Mouse (Mus musculus) E14TG2a.4 (cell line): Measurements from ENCODE around the gene Gm20388.
"Not testable (repeated sequence)": the region's sequence is repeated elsewhere in the genome, so short reads cannot be mapped to it uniquely, and the experiment has no call there.

Source experiments
- H3K27me3 ChIP-seq: 2 replicates; pipeline ENCODE4 v1.6.1; 2014; ENCODE audit warnings: low read length, control low read depth; ENCODE audit not compliant: insufficient read depth
- H3K36me3 ChIP-seq: 2 replicates; pipeline ENCODE4 v1.6.1; 2014; ENCODE audit warnings: low read length, control low read depth; ENCODE audit not compliant: insufficient read depth
- H3K4me1 ChIP-seq: replicated peaks from 2 replicates; pipeline ENCODE4 v1.6.1; 2014; ENCODE audit warnings: low read depth, low read length, control low read depth
- H3K4me3 ChIP-seq: replicated peaks from 2 replicates; pipeline ENCODE4 v1.5.1; 2014; ENCODE audit warnings: mild to moderate bottlenecking, low read length
- H3K9me3 ChIP-seq: 2 replicates; pipeline ENCODE4 v1.6.1; 2014; ENCODE audit warnings: low read length, control low read depth
- CTCF ChIP-seq: conservative IDR thresholded peaks from 2 replicates; pipeline ENCODE4 v1.5.1; 2014; ENCODE audit warnings: low read length
- NANOG ChIP-seq: IDR thresholded peaks from 2 replicates; pipeline ENCODE4 v1.6.1; 2014; ENCODE audit warnings: borderline replicate concordance, low read length, mixed read lengths
- POU5F1 ChIP-seq: IDR thresholded peaks from 2 replicates; pipeline ENCODE4 v1.6.1; 2014; ENCODE audit warnings: low read length, borderline replicate concordance

The Gm20388 gene

GRCm38 (mm10) chr8:124156324-124156723 is 4245.7 kb downstream of the Gm20388 start:
- TF ChIP-seq POU5F1 (no peak), NANOG (no peak), CTCF (no peak)

GRCm38 (mm10) chr8:124161683-124162082 is 4251.0 kb downstream of the Gm20388 start:
- TF ChIP-seq NANOG (no peak), POU5F1 (no peak), CTCF (no peak)
- H3K4me3 ChIP-seq: no peak overlapping the region
- no peaks in the 10 kb centered on the region for H3K9me3 ChIP-seq
- H3K36me3 ChIP-seq: no peaks in the 10 kb centered on the region
- peaks cover 4% of the 10 kb centered on the region; the same call in 1 of the 2 replicates for H3K4me1 ChIP-seq
- no peaks in the 10 kb centered on the region for H3K27me3 ChIP-seq

More at GRCm38 (mm10) chr8:124156324-124156723, 4245.7 kb downstream of the Gm20388 start:
- H3K27me3 ChIP-seq: no peaks in the 10 kb centered on the region
- H3K9me3 ChIP-seq: peaks cover 5% of the 10 kb centered on the region; the same call in 1 of the 2 replicates
- H3K4me1 ChIP-seq: peaks cover 4% of the 10 kb centered on the region; the same call in 1 of the 2 replicates
- no peak overlapping the region for H3K4me3 ChIP-seq
- H3K36me3 ChIP-seq: no peaks in the 10 kb centered on the region

GRCm38 (mm10) chr8:124163258-124163657 is 4252.6 kb downstream of the Gm20388 start:
- TF ChIP-seq NANOG (no peak), CTCF (no peak), POU5F1 (no peak)
- Histone ChIP-seq H3K4me1 (no peaks in the 10 kb centered on the region), H3K9me3 (no peaks in the 10 kb centered on the region), H3K27me3 (no peaks in the 10 kb centered on the region), H3K4me3 (no peak overlapping the region), H3K36me3 (no peaks in the 10 kb centered on the region)

- no peak for TF ChIP-seq CTCF
- TF ChIP-seq POU5F1: no peak
- TF ChIP-seq NANOG: no peak
- no peaks in the 10 kb centered on the region for H3K4me1 ChIP-seq
- no peaks in the 10 kb centered on the region for H3K36me3 ChIP-seq
- peaks cover 14% of the 10 kb centered on the region for H3K27me3 ChIP-seq
- H3K4me3 ChIP-seq: no peak overlapping the region
- H3K9me3 ChIP-seq: no peaks in the 10 kb centered on the region
Measured at GRCm38 (mm10) chr8:124169749-124170148, 4259.1 kb downstream of the Gm20388 start.

GRCm38 (mm10) chr8:124170671-124171070 is 4260.0 kb downstream of the Gm20388 start:
- Histone ChIP-seq H3K36me3 (no peaks in the 10 kb centered on the region), H3K4me1 (no peaks in the 10 kb centered on the region), H3K27me3 (peaks cover 14% of the 10 kb centered on the region), H3K9me3 (no peaks in the 10 kb centered on the region), H3K4me3 (no peak overlapping the region)
- TF ChIP-seq CTCF (no peak), POU5F1 (no peak), NANOG (no peak)

GRCm38 (mm10) chr8:124171557-124172528 is 4261.2 kb downstream of the Gm20388 start:
- Histone ChIP-seq H3K36me3 (no peaks in the 10 kb centered on the region), H3K27me3 (peaks cover 14% of the 10 kb centered on the region), H3K4me3 (no peak overlapping the region), H3K4me1 (no peaks in the 10 kb centered on the region), H3K9me3 (no peaks in the 10 kb centered on the region)
- TF ChIP-seq POU5F1 (no peak), CTCF (no peak), NANOG (no peak)

- Histone ChIP-seq H3K27me3 (peaks cover 14% of the 10 kb centered on the region), H3K9me3 (no peaks in the 10 kb centered on the region), H3K36me3 (no peaks in the 10 kb centered on the region), H3K4me3 (no peak overlapping the region), H3K4me1 (no peaks in the 10 kb centered on the region)
- no peak for TF ChIP-seq NANOG
- TF ChIP-seq POU5F1: no peak
- TF ChIP-seq CTCF: no peak
Measured at GRCm38 (mm10) chr8:124173688-124174087, 4263.0 kb downstream of the Gm20388 start.

GRCm38 (mm10) chr8:124176133-124176532 is 4265.5 kb downstream of the Gm20388 start:
- H3K4me3 ChIP-seq: no peak overlapping the region
- H3K36me3 ChIP-seq: no peaks in the 10 kb centered on the region
- H3K27me3 ChIP-seq: peaks cover 10% of the 10 kb centered on the region
- TF ChIP-seq NANOG (no peak), CTCF (no peak), POU5F1 (no peak)
- H3K4me1 ChIP-seq: no peaks in the 10 kb centered on the region
- no peaks in the 10 kb centered on the region for H3K9me3 ChIP-seq

- not testable (repeated sequence) for H3K36me3 ChIP-seq, H3K4me1 ChIP-seq, H3K9me3 ChIP-seq, H3K27me3 ChIP-seq, H3K4me3 ChIP-seq
Measured at GRCm38 (mm10) chr8:124177092-124177491, 4266.5 kb downstream of the Gm20388 start.
